Mouse (Mus musculus) hindbrain, embryonic 11.5 days (tissue): ENCODE results near the gene Cbx4. TPM values are rescaled to one million over a fixed set of nuclear protein-coding genes. Genes with fewer than 3 reads are reported as not detected.

ENCODE experiments used
- ATAC-seq: fragments of 200-750 bp; cut with Nextera tagmentation; 2 replicates; pipeline ENCODE4 v1.8.0; 2017; ENCODE audit warnings: mild to moderate bottlenecking, moderate TSS enrichment, moderate library complexity; ENCODE audit not compliant: low FRiP score
- DNase-seq: peaks from one replicate; pipeline ENCODE4 v3.0.0-alpha.2; 2015; ENCODE audit warnings: low spot score
- H3K27ac ChIP-seq: fragments of 300-500 bp; sonication (generic); 2 replicates; pipeline ENCODE4 v1.5.1; 2014; ENCODE audit warnings: mild to moderate bottlenecking, low read depth, low read length
- H3K27me3 ChIP-seq: fragments of 300-500 bp; sonication (generic); 2 replicates; pipeline ENCODE4 v1.6.1; 2014; ENCODE audit warnings: mild to moderate bottlenecking, low read length, moderate library complexity, mixed read lengths; ENCODE audit not compliant: control insufficient read depth, insufficient read depth
- H3K36me3 ChIP-seq: fragments of 300-500 bp; sonication (generic); 2 replicates; pipeline ENCODE4 v1.6.1; 2014; ENCODE audit warnings: mild to moderate bottlenecking, low read length, moderate library complexity, mixed read lengths; ENCODE audit not compliant: control insufficient read depth, insufficient read depth
- H3K4me1 ChIP-seq: fragments of 300-500 bp; sonication (generic); replicated peaks from 2 replicates; pipeline ENCODE4 v1.6.1; 2014; ENCODE audit warnings: low read length, mixed read lengths; ENCODE audit not compliant: control insufficient read depth, insufficient read depth
- H3K4me2 ChIP-seq: fragments of 300-500 bp; sonication (generic); replicated peaks from 2 replicates; pipeline ENCODE4 v1.6.1; 2014; ENCODE audit warnings: mild to moderate bottlenecking, low read depth, low read length
- H3K4me3 ChIP-seq: fragments of 300-500 bp; sonication (generic); 2 replicates; pipeline ENCODE4 v1.5.1; 2014; ENCODE audit warnings: low read depth, low read length
- H3K9ac ChIP-seq: fragments of 300-500 bp; sonication (generic); 2 replicates; pipeline ENCODE4 v1.6.1; 2014; ENCODE audit warnings: low read depth, low read length
- H3K9me3 ChIP-seq: fragments of 300-500 bp; sonication (generic); 2 replicates; pipeline ENCODE4 v1.6.1; 2016; ENCODE audit warnings: low read length; ENCODE audit not compliant: control insufficient read depth
- WGBS: fragments of 180-500 bp; shearing (Covaris S2); extraction: QIAGEN DNeasy Blood & Tissue Kit; methylation state at CpG from one replicate; pipeline ENCODE4 v1.1.7; 2014; 5-methylcytosine and 5-hydroxymethylcytosine counted together
- polyA plus RNA-seq: library from polyadenylated mRNA; unstranded; fragments of >200 nt; fragmentation: Nextera tagmentation; extraction: Ambion mirVana; gene quantifications from 2 replicates; pipeline ENCODE4 v1.2.1, GENCODE M21; 2014

Cbx4 gene
- polyA plus RNA-seq, result 5.4 and 7.1 TPM in 2 replicates

GRCm38 (mm10) chr11:119086144-119086971 is at the start of gene Cbx4:
Gene Cbx4, minus strand, starts transcription at chr11:119086221.
- DNase-seq, result peak; percentile 95
- WGBS, result under 1% methylated on average over 55 of the region's 67 CpGs
- Histone ChIP-seq H3K9me3 (no peaks in the 10 kb centered on the region), H3K36me3 (no peaks in the 10 kb centered on the region; the same call in 1 of the 2 replicates), H3K4me1 (peaks cover 31% of the 10 kb centered on the region), H3K9ac (peak within 1 kb of the TSS; percentile 89), H3K4me2 (peak within 1 kb of the TSS; percentile 82), H3K27ac (peak within 1 kb of the TSS; percentile 98), H3K4me3 (peak within 1 kb of the TSS; percentile 82), H3K27me3 (peaks cover 74% of the 10 kb centered on the region)
- ATAC-seq, result peak; percentile 85

- ATAC-seq (no peak), DNase-seq (no peak)
- Histone ChIP-seq H3K27ac (no peak overlapping the region), H3K4me1 (no peaks in the 10 kb centered on the region; the same call in 1 of the 2 replicates), H3K27me3 (no peaks in the 10 kb centered on the region), H3K9ac (no peak overlapping the region), H3K4me2 (no peak overlapping the region), H3K9me3 (no peaks in the 10 kb centered on the region), H3K4me3 (no peak overlapping the region), H3K36me3 (no peaks in the 10 kb centered on the region)
- 29% methylated on average over 17 of the region's 17 CpGs for WGBS
Measured at GRCm38 (mm10) chr11:119134586-119134985, 48.6 kb upstream of the Cbx4 start.

- H3K36me3 ChIP-seq, result no peaks in the 10 kb centered on the region
- H3K4me1 ChIP-seq, result peaks cover 3% of the 10 kb centered on the region
- DNase-seq (no peak), ATAC-seq (no peak)
- H3K27me3 ChIP-seq, result no peaks in the 10 kb centered on the region; the same call in 1 of the 2 replicates
- no peak overlapping the region for H3K4me3 ChIP-seq
- H3K4me2 ChIP-seq, result no peak overlapping the region
- H3K27ac ChIP-seq, result no peak overlapping the region
- no peak overlapping the region for H3K9ac ChIP-seq
- H3K9me3 ChIP-seq, result no peaks in the 10 kb centered on the region
- 79% methylated on average over 5 of the region's 5 CpGs for WGBS
Measured at GRCm38 (mm10) chr11:119133437-119134221, 47.6 kb upstream of the Cbx4 start.

- Histone ChIP-seq H3K27ac (no peak overlapping the region), H3K4me2 (no peak overlapping the region), H3K9ac (no peak overlapping the region), H3K4me3 (no peak overlapping the region), H3K36me3 (no peaks in the 10 kb centered on the region), H3K27me3 (peaks cover 3% of the 10 kb centered on the region; the same call in 1 of the 2 replicates), H3K9me3 (no peaks in the 10 kb centered on the region), H3K4me1 (peaks cover 7% of the 10 kb centered on the region)
- no peak for DNase-seq
- no peak for ATAC-seq
- 82% methylated on average over 14 of the region's 14 CpGs for WGBS
Measured at GRCm38 (mm10) chr11:119132198-119133035, 46.4 kb upstream of the Cbx4 start.

- ATAC-seq (no peak; the same call in 1 of the 2 replicates), DNase-seq (no peak)
- H3K4me1 ChIP-seq, result peaks cover 17% of the 10 kb centered on the region
- WGBS, result 14% methylated on average over 22 of the region's 24 CpGs
- H3K9ac ChIP-seq, result no peak overlapping the region
- H3K27me3 ChIP-seq, result peaks cover 3% of the 10 kb centered on the region; the same call in 1 of the 2 replicates
- H3K36me3 ChIP-seq, result no peaks in the 10 kb centered on the region
- H3K4me2 ChIP-seq, result peak overlapping the region; percentile 25; the same call in 1 of the 2 replicates
- H3K9me3 ChIP-seq, result no peaks in the 10 kb centered on the region
- H3K27ac ChIP-seq, result peak overlapping the region; percentile 70
- H3K4me3 ChIP-seq, result no peak overlapping the region
Measured at GRCm38 (mm10) chr11:119130081-119130765, 44.2 kb upstream of the Cbx4 start.

- ATAC-seq (no peak), DNase-seq (no peak)
- H3K27me3 ChIP-seq, result peaks cover 3% of the 10 kb centered on the region; the same call in 1 of the 2 replicates
- H3K9me3 ChIP-seq, result no peaks in the 10 kb centered on the region
- H3K36me3 ChIP-seq, result no peaks in the 10 kb centered on the region
- H3K4me3 ChIP-seq, result no peak overlapping the region
- H3K9ac ChIP-seq, result no peak overlapping the region
- H3K4me2 ChIP-seq, result no peak overlapping the region; the same call in 1 of the 2 replicates
- peak overlapping the region; percentile 70 for H3K27ac ChIP-seq
- H3K4me1 ChIP-seq, result peaks cover 17% of the 10 kb centered on the region
- 48% methylated on average over 18 of the region's 18 CpGs for WGBS
Measured at GRCm38 (mm10) chr11:119129281-119130058, 43.4 kb upstream of the Cbx4 start.

GRCm38 (mm10) chr11:119128668-119129280 is 42.8 kb upstream of the Cbx4 start:
- 0 out of 2 replicates have a peak overlapping the region, but pooled peaks have one; percentile 70 for H3K27ac ChIP-seq
- no peak overlapping the region for H3K4me2 ChIP-seq
- DNase-seq (no peak), ATAC-seq (no peak)
- no peak overlapping the region for H3K4me3 ChIP-seq
- H3K9me3 ChIP-seq, result no peaks in the 10 kb centered on the region
- H3K9ac ChIP-seq, result 0 out of 2 replicates have a peak overlapping the region, but pooled peaks have one; percentile 7
- peaks cover 17% of the 10 kb centered on the region for H3K4me1 ChIP-seq
- 49% methylated on average over 11 of the region's 11 CpGs for WGBS
- H3K27me3 ChIP-seq, result peaks cover 3% of the 10 kb centered on the region; the same call in 1 of the 2 replicates
- H3K36me3 ChIP-seq, result no peaks in the 10 kb centered on the region
